ENCODE assay signal across 28 mouse cellular contexts in genomic region chr13:20108956-20109355, GRCm38 (mm10). TPM values are rescaled to one million over a fixed set of nuclear protein-coding genes. Genes with fewer than 3 reads are reported as not detected.
DNase-seq lines count a peak whose midpoint lies in the region; ATAC-seq and TF ChIP-seq lines count a peak whose summit lies in the region.
"Had no signal": no experiment of that assay in that cellular context is flagged by ENCODE, and none has a peak within 500 bp of the region (broad histone marks: within the 10 kb centered on the region; RNA-seq: fewer than 3 reads in every experiment).

No protein-coding gene starts in this region.

- peak overlapping the region; percentile 8; the same call in 1 of the 2 replicates for H3K4me2 ChIP-seq in midbrain, embryonic 16.5 days (ENCODE audit: low read length)
- H3K4me2 ChIP-seq in midbrain, postnatal 0 days (ENCODE audit: low read depth, low read length, poor library complexity, severe bottlenecking), result no peak overlapping the region
- H3K4me2 ChIP-seq: embryonic facial prominence, embryonic 12.5 days; forebrain, embryonic 15.5 days; heart, embryonic 13.5 days; hindbrain, embryonic 14.5 days; limb, embryonic 12.5 days; liver, embryonic 15.5 days; lung, embryonic 14.5 days; neural tube, embryonic 12.5 days had no signal

- TF ChIP-seq CTCF in gastrocnemius, adult 2 months (IDR thresholded peaks at IDR 0.05), result no peak
- no peak for TF ChIP-seq CTCF in midbrain, postnatal 0 days (IDR thresholded peaks at IDR 0.05)

- ATAC-seq in midbrain, embryonic 16.5 days, result no peak
- no peak for ATAC-seq in midbrain, postnatal 0 days (ENCODE audit: low FRiP score)
- ATAC-seq: forebrain, embryonic 15.5 days; intestine, postnatal 0 days had no signal

- no peaks in the 10 kb centered on the region for H3K9me3 ChIP-seq in midbrain, embryonic 16.5 days (replicated peaks; ENCODE audit: control insufficient read depth, low read length, poor library complexity, severe bottlenecking)
- no peaks in the 10 kb centered on the region for H3K9me3 ChIP-seq in midbrain, postnatal 0 days (ENCODE audit: low read length)
- H3K9me3 ChIP-seq: embryonic facial prominence, embryonic 12.5 days; forebrain, embryonic 15.5 days; G1E; heart, embryonic 13.5 days; limb, embryonic 12.5 days; liver, embryonic 15.5 days; neural tube, embryonic 12.5 days had no signal

- H3K9ac ChIP-seq in midbrain, embryonic 16.5 days (ENCODE audit: low read depth, low read length), result no peak overlapping the region
- no peak overlapping the region for H3K9ac ChIP-seq in midbrain, postnatal 0 days (replicated peaks; ENCODE audit: low read length, poor library complexity, severe bottlenecking)
- H3K9ac ChIP-seq: embryonic facial prominence, embryonic 12.5 days; forebrain, embryonic 15.5 days; heart, embryonic 13.5 days; hindbrain, embryonic 14.5 days; limb, embryonic 12.5 days; liver, embryonic 15.5 days; lung, embryonic 14.5 days; neural tube, embryonic 12.5 days had no signal

- no peaks in the 10 kb centered on the region for H3K27me3 ChIP-seq in midbrain, embryonic 16.5 days (ENCODE audit: control insufficient read depth, insufficient read depth, low read depth, low read length)
- H3K27me3 ChIP-seq in midbrain, postnatal 0 days (ENCODE audit: insufficient read depth, low read length), result no peaks in the 10 kb centered on the region
- H3K27me3 ChIP-seq: embryonic facial prominence, embryonic 12.5 days; heart, embryonic 13.5 days; limb, embryonic 12.5 days; liver, embryonic 15.5 days; neural tube, embryonic 12.5 days had no signal

- H3K4me1 ChIP-seq in midbrain, embryonic 16.5 days (ENCODE audit: control insufficient read depth, insufficient read depth, low read length), result peaks cover 7% of the 10 kb centered on the region
- H3K4me1 ChIP-seq in midbrain, postnatal 0 days (ENCODE audit: insufficient read depth, low read length), result no peaks in the 10 kb centered on the region
- H3K4me1 ChIP-seq: embryonic facial prominence, embryonic 12.5 days; limb, embryonic 12.5 days; liver, embryonic 15.5 days; neural tube, embryonic 12.5 days had no signal

- WGBS in midbrain, embryonic 16.5 days, result 45% methylated on average over 10 of the region's 10 CpGs
- WGBS in midbrain, postnatal 0 days, result 35% methylated on average over 10 of the region's 10 CpGs

- H3K4me3 ChIP-seq in gastrocnemius, adult 2 months, result no peak overlapping the region
- H3K4me3 ChIP-seq in midbrain, embryonic 16.5 days (ENCODE audit: low read depth, low read length), result no peak overlapping the region
- no peak overlapping the region for H3K4me3 ChIP-seq in midbrain, postnatal 0 days (ENCODE audit: low read depth, low read length)
- H3K4me3 ChIP-seq: embryonic facial prominence, embryonic 12.5 days; forebrain, embryonic 15.5 days; heart, adult 2 months; heart, embryonic 13.5 days; limb, embryonic 12.5 days; liver, embryonic 15.5 days; neural tube, embryonic 12.5 days had no signal

- intact Hi-C loops in gastrocnemius, adult 2 months (cut with DNase I), result no loop called here

- no peaks in the 10 kb centered on the region for H3K36me3 ChIP-seq in midbrain, embryonic 16.5 days (ENCODE audit: control insufficient read depth, insufficient read depth, low read length)
- H3K36me3 ChIP-seq in midbrain, postnatal 0 days (ENCODE audit: insufficient read depth, low read length), result no peaks in the 10 kb centered on the region
- H3K36me3 ChIP-seq: embryonic facial prominence, embryonic 12.5 days; forebrain, embryonic 15.5 days; G1E; heart, embryonic 13.5 days; limb, embryonic 12.5 days; liver, embryonic 15.5 days; neural tube, embryonic 12.5 days had no signal

- no peak for DNase-seq in gastrocnemius, adult 2 months
- no peak for DNase-seq in gastrocnemius, postnatal 10 days
- DNase-seq in midbrain, postnatal 0 days (ENCODE audit: low spot score), result no peak
- DNase-seq in testis, postnatal 10 days (ENCODE audit: low spot score), result peak; percentile 35
- no peak for DNase-seq in testis, postnatal 14 days (ENCODE audit: low spot score)
- DNase-seq in brain, adult 2 months (ENCODE audit: low read depth, low spot score), result peak; percentile 82
- no peak for DNase-seq in cerebellum, adult 9-10 months
- DNase-seq: adrenal gland, postnatal 36 days; B cell, adult 2 months; cerebellum, adult 2 months; embryo, embryonic 11 days; gastrocnemius, postnatal 36 days; heart, postnatal 10 days; kidney, adult 9 months; kidney, postnatal 14 days; lung, embryonic 14.5 days; lung, postnatal 14 days had no signal

- H3K27ac ChIP-seq in gastrocnemius, adult 2 months, result peak overlapping the region; percentile 35
- H3K27ac ChIP-seq in midbrain, embryonic 16.5 days (ENCODE audit: low read length), result no peak overlapping the region
- no peak overlapping the region for H3K27ac ChIP-seq in midbrain, postnatal 0 days (ENCODE audit: low read depth, low read length)
- H3K27ac ChIP-seq: embryonic facial prominence, embryonic 12.5 days; forebrain, embryonic 15.5 days; heart, adult 2 months; heart, embryonic 13.5 days; hindbrain, embryonic 14.5 days; limb, embryonic 12.5 days; liver, embryonic 15.5 days; neural tube, embryonic 12.5 days had no signal

RNA-seq across cellular contexts. Expression of gene Elmo1, which starts 18.6 kb away (rescaled TPM):
- total RNA-seq in gastrocnemius, adult 2 months (2021), result 1 to 10 TPM; 4.1 to 4.3 TPM
- 10 to 100 TPM; 13.0 to 21.5 TPM for total RNA-seq in gastrocnemius, postnatal 10 days (2021)
- 38.5 and 43.2 TPM in 2 replicates for polyA plus RNA-seq in midbrain, embryonic 16.5 days (2015; fragmentation: Nextera tagmentation; extraction: Ambion mirVana)
- total RNA-seq in midbrain, postnatal 0 days (2014; rRNA removed), result 31.9 and 36.4 TPM in 2 replicates
- 35.0 and 35.2 TPM in 2 replicates for polyA plus RNA-seq in midbrain, postnatal 0 days (2015; fragmentation: Nextera tagmentation; extraction: Ambion mirVana)
- polyA plus RNA-seq: G1E had no signal

Comparison
In these comparisons a context has a peak if more than half of its experiments do, and no peak if none do; other contexts are left out.
1. DNase-seq: peak in testis, postnatal 10 days (single experiment) and brain, adult 2 months (single experiment); none in gastrocnemius, adult 2 months (single experiment), gastrocnemius, postnatal 10 days (single experiment), midbrain, postnatal 0 days (single experiment), testis, postnatal 14 days (single experiment) and cerebellum, adult 9-10 months (single experiment).